Mouse (Mus musculus) hematopoietic stem cell, adult 5-6 weeks (primary cell): ENCODE measurements around the gene Capn11. TPM values are rescaled to one million over a fixed set of nuclear protein-coding genes. Genes with fewer than 3 reads are reported as not detected.

Experiments used
- ATAC-seq, 2 experiments: fragments of 125-278 bp in 1 of 2; replicated peaks in 1 of 2; 2 replicates each; pipeline ENCODE4 v1.8.0; 2016 to 2017; ENCODE audit warnings: inconsistent platforms in 2 of 2, mild to moderate bottlenecking in 2 of 2, moderate number of reproducible peaks in 2 of 2, low read depth in 1 of 2, moderate TSS enrichment in 1 of 2; ENCODE audit not compliant: low FRiP score in 2 of 2, poor library complexity in 2 of 2, severe bottlenecking in 2 of 2, insufficient read depth in 1 of 2, low TSS enrichment in 1 of 2
- total RNA-seq: library from RNA; stranded (forward); fragments of 172-1452, 232-1000 nt; gene quantifications from 2 replicates; pipeline ENCODE4 v1.2.3, GENCODE M21; 2017

The Capn11 gene
- total RNA-seq, 1 experiment from 2014 or later = 0.55 TPM

DNA sequence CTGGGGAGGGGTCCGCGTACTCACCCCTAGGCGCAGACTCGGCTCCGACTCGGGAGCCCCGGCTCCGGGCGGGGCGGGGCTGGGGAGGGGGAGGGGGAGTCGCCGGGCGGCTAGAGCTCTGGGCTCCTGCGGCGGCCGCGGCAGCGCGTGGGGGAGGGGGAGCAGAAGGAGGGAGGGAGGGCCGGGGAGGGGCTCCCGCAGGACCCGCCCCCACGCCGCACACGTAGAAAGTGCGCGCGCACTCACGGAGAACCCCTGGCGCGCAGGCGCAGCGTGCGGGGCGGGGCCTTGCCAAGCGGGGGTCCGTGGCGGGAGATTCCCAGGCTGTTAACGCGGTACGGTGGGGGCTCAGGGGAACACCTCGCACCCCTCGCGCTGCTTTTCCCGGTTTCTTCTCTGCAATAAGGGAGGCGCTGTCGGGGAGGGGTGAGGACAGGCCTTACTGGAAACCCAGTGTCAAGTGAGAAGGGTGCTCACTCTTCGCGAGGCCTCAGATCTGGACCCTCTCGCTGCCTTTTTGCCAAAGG is 27.0 kb upstream of the Capn11 start, which contains the start of gene Mrpl14:
TSS of gene Mrpl14 (plus strand) at position 230 of the 527 bp plus-strand sequence.
- ATAC-seq = peak; percentile 42 to 74

GRCm38 (mm10) chr17:45685171-45686092 is 26.3 kb upstream of the Capn11 start:
- ATAC-seq = peak; percentile 38 to 58; a peak in 3 of 4 replicates

- ATAC-seq = no peak
Measured at GRCm38 (mm10) chr17:45684667-45685131, 25.6 kb upstream of the Capn11 start.

DNA sequence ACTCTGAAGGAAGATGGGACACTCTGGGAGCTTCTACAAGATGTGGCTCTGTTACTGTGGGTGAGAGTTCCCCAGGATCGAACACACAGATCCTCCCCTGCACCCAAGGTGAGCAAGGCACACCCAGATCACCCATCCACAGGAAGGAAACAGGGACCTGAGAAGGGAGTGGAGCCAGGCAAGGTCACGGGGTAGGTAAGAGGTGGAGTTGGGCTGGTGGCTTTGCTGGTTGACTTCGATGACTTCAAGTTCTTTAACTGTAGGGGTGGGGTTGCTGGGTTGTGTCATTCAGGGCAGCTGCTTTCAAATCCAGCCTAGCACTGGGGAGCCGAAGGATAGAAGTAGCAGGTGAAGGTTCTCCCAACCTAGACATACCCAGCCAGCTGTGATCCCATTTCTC is 23.7 kb upstream of the Capn11 start:
- no peak for ATAC-seq

GRCm38 (mm10) chr17:45681588-45681987 is 22.5 kb upstream of the Capn11 start:
- no peak for ATAC-seq

- no peak for ATAC-seq
Measured at GRCm38 (mm10) chr17:45680391-45680980, 21.4 kb upstream of the Capn11 start.

GRCm38 (mm10) chr17:45678106-45678505 is 19.0 kb upstream of the Capn11 start:
- ATAC-seq = peak in 1 of 2 experiments; percentile 37; a peak in 1 of 4 replicates

DNA sequence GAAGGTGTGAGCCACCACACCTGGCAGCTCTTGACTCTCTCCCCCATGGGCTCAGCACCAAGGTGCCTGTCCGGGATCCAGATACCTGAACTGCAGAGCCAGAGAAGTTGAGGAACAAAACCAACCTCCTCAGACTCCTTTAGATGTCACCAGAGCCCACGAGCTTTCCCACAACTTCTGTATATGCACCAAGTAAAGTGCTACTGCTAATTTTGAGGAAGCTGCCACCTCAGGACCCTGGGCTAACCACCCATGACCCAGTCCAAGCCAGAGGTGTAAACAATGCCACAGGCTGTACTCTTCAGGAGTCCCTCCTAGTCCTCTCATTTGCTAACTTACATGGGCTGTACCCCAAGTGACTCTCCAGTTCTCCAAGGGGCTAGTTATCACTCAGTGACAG is 13.5 kb upstream of the Capn11 start:
- ATAC-seq = peak in 1 of 2 experiments; percentile 38; a peak in 2 of 4 replicates

GRCm38 (mm10) chr17:45671821-45672220 is 12.7 kb upstream of the Capn11 start:
- no peak for ATAC-seq

- no peak for ATAC-seq
Measured at GRCm38 (mm10) chr17:45667986-45668385, 8.9 kb upstream of the Capn11 start.

DNA sequence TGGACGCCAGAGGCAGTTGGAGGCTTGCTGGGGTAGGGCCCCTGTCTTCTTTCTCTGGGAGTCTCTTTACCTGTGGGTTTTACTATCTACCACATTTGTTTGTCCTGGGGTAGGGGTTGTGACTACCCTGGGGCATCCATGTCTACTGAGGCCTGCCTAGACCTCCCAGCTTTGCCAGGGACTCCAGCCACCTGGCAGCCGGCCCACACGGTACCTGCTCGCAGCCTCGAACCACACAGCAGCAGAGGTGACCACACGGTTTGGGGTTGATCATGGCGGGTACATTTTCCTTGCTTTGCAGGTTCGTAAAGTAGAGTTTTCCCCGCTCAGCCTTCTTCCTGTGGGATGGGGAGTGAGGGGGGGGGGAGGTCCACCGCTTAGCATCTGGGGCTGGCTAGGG is 8.4 kb upstream of the Capn11 start:
- no peak for ATAC-seq

DNA sequence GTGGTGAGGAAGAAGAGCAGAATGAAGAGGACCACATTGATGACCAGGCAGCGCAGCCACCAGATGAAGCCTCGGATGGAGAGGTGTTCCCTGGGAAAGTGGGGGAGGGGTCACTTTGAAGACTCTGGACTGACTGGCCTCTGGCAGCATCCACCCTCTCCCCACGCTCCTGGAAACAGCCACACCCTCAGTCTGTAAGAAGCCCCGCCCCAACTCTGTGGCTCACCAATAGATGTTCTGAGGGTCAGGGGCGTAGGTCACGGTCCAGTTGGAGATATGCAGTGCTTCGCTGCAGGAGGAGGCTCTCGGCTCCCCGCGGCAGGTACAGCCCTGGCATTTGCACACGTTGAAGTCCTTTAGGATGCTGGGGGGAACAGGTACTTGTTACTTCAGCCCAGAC is 7.0 kb upstream of the Capn11 start:
- ATAC-seq = no peak

DNA sequence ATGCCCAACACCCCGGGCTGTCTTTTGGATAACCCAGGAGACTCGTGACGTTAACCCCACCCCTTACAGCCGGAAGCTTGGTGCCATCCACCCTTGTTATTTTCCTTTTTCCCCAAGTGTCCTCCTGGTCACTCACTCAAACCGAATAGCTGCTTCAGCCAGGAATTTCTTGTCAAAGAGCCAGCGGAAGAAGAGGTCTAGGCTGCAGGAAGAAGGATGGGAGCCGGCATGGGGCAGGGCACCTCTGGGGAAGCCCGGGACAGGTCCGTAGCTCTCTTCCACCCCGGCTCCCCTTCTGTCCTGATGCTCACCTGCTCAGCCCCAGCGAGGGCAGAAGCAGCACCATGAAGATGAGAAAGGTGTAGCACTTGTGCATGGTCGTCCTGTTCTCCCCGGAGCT is 5.5 kb upstream of the Capn11 start:
- ATAC-seq = no peak

DNA sequence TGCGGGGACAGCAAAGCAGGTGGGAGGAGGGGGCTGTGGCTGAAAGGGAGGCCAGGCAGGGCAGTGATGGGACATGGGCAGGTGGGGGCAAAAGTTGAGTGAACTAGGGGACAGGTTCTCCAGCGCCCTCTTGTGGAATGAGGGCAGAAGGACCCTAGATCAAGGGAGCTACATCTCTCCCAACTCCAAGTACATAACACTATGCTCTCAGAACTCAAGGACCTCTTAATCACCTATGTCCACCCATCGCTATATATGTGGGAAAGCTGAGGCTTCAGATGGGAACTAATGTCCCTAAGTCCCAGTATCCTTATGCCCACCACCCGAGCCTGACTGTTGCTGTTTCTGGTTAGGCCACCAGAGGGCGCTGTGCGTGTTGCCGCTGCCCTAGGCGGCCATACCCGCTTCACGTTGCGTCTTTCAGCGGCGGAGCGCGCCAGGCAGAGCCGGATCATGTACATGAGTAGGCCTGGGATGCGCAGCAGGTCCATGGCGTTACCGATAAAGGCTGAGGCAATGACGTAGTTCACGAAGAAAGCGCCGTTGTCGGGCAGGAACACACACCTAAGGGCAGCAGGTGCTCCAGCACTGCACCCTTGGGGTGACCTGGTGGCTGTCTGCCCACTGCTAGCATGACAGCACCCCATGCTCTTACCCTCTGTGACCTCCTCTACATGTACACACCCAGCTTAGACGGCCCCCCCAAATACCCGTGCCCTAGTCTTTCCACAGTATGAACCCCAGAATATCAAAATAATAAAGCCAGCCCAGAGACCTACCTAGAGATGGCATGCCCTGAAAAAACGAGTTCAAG is 4.2 kb upstream of the Capn11 start:
- peak; percentile 79 to 85 for ATAC-seq

DNA sequence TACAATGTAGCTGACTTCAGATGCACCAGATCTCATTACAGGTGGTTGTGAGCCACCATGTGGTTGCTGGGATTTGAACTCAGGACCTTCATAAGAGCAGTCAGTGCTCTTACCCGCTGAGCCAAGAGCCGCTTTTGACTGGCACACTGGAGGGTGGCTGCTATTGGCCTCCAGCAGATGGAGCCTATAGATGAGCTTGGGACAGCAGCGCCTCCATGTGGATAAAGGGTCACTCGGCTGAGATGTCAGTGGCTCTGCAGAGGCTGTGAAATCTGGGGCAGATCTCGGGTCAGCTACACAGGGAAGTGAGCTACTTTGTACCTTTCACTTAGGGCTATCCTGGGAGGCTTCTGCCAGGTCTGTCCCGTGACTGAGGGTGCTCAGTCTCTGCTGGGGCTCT is 3.3 kb downstream of the Capn11 start:
- peak in 1 of 2 experiments; percentile 47; a peak in 1 of 4 replicates for ATAC-seq

DNA sequence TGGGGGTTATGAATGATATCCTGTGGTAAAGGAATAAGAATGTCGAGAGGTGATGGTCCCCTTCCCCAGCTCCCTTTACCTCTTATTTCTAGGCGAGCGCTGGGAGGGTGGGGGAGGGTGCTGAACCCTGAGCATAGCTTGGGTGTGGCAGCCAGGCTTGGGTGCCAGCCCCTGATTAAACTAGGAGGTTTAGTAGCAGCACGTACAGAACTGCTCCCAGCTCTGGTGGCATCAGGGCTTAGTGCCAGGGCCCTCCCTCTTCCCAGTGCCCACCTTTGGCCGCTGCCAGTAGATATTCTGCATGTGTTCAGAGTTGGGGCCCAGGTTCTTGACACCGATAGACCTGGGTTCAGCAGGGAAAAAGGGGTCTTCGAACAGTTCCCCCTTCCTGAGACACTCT is 5.9 kb downstream of the Capn11 start:
- no peak for ATAC-seq

DNA sequence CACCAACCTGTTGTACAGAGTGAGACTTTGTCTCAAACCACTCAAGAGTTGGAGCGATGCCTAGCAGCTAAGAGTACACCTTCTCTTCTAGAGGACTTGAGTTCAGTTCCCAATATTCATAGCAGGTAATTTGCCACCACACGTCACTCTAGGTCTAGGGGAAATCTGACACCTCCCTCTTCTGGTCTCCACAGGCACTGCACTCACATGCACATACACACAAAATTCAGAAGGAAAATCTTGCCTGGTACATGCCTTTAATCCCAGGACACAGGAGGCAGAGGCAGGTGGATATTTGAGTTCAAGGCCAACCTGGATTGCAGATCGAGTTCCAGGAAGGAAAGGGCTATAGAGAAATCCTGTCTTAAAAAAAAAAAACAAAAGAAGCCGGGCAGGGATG is 14.9 kb downstream of the Capn11 start:
- no peak for ATAC-seq
